Mouse (Mus musculus) embryonic fibroblast, embryonic 13.5 days (primary cell): ENCODE data around the gene Il2rb.

Source experiments
- CTCF ChIP-seq: IDR thresholded peaks from 2 replicates; pipeline ENCODE4 v1.5.1; 2011; ENCODE audit warnings: mild to moderate bottlenecking, control low read depth, low read length, moderate library complexity, borderline replicate concordance; ENCODE audit not compliant: insufficient read depth
- POLR2A ChIP-seq: IDR thresholded peaks from 2 replicates; pipeline ENCODE4 v1.6.1; 2011; ENCODE audit warnings: low read depth, mild to moderate bottlenecking, control low read depth, low read length, moderate library complexity

DNA sequence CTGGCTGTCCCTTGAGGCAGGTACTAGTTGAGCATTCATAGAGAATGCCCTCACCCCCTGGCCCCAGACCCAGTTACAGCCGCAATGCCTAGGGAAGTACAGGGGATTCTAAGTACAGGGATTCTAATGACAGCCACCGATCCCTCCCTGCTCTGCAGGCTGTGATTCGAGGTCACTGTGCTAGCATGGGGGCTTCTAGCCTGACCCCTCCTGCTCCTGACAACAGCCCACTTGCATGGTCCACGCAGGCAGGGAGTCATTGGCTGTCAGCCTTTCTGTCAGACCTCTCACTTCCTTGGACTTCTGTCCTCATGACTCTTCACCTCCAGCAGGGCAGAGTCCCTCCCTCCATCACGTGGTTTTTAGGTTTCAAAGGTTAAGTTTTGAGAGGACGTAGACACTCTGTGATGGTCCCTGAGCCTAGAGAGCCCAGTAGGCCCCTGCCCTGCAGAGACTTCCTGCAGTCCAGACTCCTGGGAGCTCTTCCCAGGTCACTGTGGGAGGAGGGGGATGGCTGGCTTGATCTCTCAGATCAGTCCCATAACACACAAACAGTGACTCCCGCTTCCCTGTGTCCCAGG lies 63.4 kb downstream of the Il2rb start:
- TF ChIP-seq CTCF = no peak
- TF ChIP-seq POLR2A = no peak
